Mouse (Mus musculus) bone marrow macrophage, adult 2 months (primary cell): ENCODE measurements around the gene Thada.

Source experiments
- CTCF ChIP-seq: IDR thresholded peaks from 2 replicates; pipeline ENCODE4 v1.5.1; 2012; ENCODE audit warnings: low read depth, mild to moderate bottlenecking, low read length, moderate library complexity
- POLR2A ChIP-seq: IDR thresholded peaks from 2 replicates; pipeline ENCODE4 v1.6.1; 2012; ENCODE audit warnings: mild to moderate bottlenecking, low read depth, low read length, borderline replicate concordance

GRCm38 (mm10) chr17:84266161-84266948 is 199.7 kb downstream of the Thada start:
- TF ChIP-seq CTCF (no peak), POLR2A (no peak)
